Mouse (Mus musculus): Measurements from ENCODE around the gene Ier3. TPM values are rescaled to one million over a fixed set of nuclear protein-coding genes. Genes with fewer than 3 reads are reported as not detected.
"Not testable (repeated sequence)": the region's sequence is repeated elsewhere in the genome, so short reads cannot be mapped to it uniquely, and the experiment has no call there.

Gene Ier3
- total RNA-seq, 2 experiments from 2014 or later: 11.3 to 14.9 TPM

DNA sequence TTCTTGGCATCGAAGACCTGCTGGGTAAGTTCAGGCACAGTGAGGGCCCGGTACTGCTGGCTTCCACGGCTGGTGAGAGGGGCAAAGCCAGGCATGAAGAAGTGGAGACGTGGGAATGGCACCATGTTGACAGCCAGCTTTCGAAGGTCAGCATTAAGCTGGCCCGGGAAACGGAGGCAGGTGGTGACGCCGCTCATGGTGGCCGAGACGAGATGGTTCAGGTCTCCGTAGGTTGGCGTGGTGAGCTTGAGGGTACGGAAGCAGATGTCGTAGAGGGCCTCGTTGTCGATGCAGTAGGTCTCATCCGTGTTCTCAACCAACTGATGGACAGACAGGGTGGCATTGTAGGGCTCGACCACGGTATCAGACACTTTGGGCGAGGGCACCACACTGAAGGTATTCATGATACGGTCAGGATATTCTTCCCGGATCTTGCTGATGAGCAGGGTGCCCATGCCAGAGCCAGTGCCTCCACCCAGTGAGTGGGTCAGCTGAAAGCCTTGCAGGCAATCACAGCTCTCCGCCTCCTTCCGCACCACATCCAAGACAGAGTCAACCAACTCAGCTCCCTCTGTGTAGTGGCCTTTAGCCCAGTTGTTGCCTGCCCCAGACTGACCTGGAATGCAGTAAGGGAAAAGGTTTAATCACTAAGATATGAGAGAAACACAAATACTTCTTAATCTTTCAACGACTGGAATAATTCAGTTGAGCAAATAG lies 14.1 kb downstream of the Ier3 start:
- DNase-seq (ENCODE audit: low spot score in 2 of 2): no peak

DNA sequence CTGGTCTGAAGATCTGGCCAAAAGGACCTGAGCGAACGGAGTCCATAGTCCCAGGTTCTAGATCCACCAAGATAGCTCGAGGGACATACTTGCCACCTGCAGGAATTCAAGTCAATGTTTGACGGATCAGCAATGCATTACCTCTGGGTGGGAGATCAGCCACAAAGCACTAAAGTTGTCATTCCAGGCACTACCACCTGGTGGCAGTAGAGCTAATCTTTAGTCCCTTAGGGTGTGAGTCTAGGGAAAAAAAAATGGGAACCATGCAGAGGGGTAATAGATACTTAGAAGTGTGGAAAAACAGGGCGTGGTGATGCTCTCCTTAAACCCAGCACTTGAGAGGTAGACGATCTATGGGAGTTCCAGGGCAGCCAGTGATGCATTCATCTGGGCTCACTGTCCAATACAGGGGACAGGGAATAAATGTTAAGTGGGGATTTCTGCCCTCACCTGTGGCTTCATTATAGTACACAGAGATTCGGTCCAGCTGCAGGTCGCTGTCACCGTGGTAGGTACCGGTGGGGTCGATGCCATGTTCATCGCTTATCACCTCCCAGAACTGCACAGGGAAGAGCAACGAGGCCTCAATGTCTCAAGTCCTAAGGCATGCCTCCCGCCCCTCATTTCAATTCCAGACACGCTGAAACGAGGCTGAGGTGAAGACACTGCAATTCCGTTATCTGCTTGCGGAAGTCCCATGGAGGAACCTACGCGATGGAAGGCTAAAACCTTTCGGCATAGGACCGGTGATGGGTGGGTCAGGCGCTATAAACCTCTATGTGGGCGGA lies 14.9 kb downstream of the Ier3 start:
- peak; percentile 48 to 55 for DNase-seq (ENCODE audit: low spot score in 2 of 2)

DNA sequence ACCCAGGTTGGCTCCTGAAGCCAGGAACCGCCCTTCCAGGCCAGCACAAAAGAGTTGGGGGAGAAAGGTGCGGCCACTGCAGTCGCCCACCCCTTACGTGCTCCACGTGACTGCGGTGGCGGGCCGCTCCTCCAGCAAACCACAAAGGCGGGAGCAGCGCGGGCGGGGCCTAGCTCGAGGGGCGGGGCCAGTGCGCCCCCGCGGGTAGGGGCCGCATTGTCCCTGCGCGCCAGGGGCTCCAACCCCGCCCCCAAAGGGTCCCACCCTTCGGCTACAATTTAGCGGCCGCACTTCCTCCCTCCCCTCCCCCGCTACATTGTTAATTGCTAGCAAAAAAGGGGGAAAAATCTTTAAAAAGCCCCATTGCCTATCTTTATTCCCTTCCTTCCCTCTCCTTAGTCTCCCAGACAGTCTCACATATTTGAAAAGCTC lies 15.5 kb downstream of the Ier3 start:
- peak; percentile 67 to 73 for DNase-seq (ENCODE audit: low spot score in 2 of 2)

DNA sequence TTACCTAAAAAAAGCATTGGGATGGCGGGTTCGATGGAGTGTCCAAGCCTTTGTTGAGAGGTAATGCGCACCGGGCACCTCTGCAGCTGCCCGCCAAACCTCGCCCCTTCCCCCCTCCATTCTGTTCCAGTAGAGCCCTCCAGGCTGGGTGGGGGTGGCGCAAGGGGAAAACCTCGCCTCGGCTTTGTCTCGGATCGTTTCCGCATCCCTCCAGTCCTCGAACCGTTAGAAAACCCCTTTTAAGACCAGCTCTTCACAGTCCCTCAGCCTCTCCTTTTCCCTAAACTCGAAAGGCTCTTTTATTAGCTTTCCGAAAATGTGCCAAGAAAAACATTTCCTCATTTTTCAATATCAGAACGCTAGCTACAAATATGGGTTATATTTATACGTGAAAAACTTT lies 16.0 kb downstream of the Ier3 start:
- no peak for DNase-seq (ENCODE audit: low spot score in 2 of 2)

- DNase-seq (ENCODE audit: low spot score in 2 of 2): peak; percentile 83 to 88
These were observed 16.6 kb downstream of the Ier3 start, which contains the start of gene Tubb5 for GRCm38 (mm10) chr17:35838122-35838544. TSS of gene Tubb5 (minus strand) at chr17:35838306.

DNA sequence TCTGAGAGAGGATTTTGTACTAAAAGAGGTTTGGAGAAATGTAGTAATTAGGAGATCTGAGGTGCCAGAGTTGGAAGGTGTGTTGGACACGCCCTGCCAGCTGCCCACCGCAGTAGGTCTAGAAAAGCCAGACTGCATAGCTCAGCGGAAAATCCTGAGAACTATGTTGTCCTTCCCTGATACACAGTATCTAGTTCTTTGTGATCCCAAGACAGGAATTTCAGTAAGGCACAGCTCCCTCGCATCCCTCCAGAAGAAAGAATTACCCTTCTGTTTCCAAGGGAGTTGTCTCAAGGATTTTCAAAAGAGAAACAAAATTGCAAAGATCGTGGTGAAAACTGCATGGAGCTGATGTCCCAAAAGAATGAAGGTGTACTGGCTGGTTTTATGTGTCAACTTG lies 17.1 kb downstream of the Ier3 start:
- DNase-seq (ENCODE audit: low spot score in 2 of 2): no peak

DNA sequence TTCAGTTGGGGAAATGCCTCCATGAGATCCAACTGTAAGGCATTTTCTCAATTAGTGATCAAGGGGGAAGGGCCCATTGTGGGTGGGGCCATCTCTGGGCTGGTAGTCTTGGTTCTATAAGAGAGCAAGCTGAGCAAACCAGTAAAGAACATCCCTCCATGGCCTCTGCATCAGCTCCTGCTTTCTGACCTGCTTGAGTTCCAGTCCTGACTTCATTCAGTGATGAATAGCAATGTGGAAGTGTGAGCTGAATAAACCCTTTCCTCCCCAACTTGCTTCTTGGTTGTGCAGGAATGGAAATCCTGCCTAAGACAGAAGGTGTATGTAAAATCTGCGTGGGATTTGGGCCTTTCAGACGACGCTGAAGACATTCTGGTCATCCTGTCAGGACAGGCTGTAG lies 17.5 kb downstream of the Ier3 start:
- not testable (repeated sequence) for DNase-seq (ENCODE audit: low spot score in 2 of 2)

DNA sequence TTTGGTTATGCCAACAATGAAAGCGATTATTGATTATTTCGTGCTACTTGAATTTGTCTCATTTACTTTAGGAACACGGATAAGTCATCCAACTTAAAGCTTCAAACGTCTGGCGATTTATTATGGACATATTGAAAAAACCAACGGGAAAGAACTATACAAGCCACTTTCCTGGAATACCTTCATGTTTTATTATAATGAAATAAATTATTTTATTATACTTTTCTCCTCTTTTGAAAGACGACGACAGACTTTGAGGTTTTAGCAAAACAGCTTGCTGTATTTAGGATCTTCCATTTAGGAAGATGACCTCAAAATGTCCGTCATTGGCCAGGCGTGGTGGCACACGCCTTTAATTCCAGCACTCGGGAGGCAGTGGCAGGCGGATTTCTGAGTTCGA lies 19.1 kb downstream of the Ier3 start:
- DNase-seq (ENCODE audit: low spot score in 2 of 2): no peak

- DNase-seq (ENCODE audit: low spot score in 2 of 2): peak; percentile 86 to 98
These were observed 19.8 kb downstream of the Ier3 start, which contains the start of gene Mdc1 for GRCm38 (mm10) chr17:35841076-35841950. TSS of gene Mdc1 (plus strand) at chr17:35841515.

DNA sequence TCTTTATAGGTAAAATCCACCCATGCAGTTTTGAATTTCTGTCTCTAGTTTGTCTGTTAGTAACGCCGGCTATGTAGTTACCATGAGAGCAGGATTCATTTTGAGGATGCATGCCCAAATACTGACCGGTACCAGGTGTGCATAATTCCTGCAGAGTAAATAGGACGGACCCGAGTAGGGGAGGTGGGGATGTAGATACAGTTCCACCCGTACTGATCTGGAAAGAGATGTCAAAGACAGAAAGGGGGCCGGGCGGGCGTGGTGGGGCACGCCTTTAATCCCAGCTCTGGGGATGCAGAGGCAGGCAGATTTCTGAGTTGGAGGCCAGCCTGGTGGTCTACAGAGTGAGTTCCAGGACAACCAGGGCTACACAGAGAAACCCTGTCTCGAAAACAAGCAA lies 20.5 kb downstream of the Ier3 start:
- DNase-seq (ENCODE audit: low spot score in 2 of 2): no peak

GRCm38 (mm10) chr17:35843514-35843913 lies 22.0 kb downstream of the Ier3 start:
- DNase-seq (ENCODE audit: low spot score in 2 of 2): no peak

DNA sequence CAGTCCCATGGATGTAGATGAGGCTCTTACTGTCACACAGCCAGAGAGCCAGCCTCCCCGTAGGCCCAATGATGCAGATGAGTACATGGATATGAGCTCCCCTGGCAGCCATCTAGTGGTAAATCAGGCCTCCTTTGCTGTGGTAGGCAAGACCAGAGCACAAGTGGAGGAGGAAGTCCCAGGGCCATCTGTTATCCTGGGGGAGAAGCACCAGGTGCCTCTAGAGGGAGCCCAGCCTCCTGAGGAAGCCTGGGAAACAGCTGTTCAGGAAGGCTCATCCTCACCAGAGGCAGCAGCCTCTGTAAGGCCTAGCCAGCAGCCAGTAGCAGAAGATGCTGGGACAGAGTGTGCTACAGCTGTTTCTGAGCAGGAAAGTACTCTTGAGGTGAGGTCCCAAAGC lies 26.6 kb downstream of the Ier3 start:
- DNase-seq (ENCODE audit: low spot score in 2 of 2): no peak

DNA sequence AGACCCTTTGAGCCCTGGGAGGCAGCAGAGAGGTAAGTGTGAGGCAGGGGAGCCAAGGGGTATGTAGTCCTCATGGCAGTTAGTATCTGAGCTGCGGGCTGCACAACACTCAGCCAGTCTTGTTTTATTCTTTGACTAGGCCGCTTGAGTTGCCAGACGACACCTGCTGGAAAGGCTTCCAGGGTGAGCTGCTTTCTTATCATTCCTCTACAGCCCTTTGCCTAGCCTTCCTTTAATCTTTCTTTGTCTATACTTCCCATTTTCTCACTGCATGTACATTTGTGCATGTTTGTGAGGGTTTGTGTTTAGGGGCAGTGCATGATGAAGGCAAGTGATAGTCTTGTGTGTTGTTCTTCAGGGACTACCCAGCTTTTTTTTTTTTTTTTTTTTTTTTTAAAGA lies 29.5 kb downstream of the Ier3 start:
- DNase-seq (ENCODE audit: low spot score in 2 of 2): no peak

DNA sequence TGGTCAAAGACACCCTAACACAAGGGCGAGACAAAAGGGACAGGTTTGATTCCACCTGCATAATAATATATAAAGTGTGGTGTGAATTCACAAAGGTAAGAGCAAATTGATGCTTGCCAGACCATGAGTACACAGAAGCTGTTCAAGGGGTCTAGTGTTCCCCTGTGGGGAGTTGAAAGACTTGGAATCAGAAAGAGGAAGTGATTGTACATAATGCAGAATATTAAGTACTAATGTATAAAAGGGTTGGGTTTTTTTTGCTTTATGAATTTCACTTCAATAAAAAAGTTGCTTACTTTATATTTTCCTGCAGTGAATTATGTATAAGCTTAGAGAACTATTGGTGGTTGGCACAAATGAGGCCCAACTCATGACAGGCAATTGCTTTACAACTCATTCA lies 37.9 kb downstream of the Ier3 start:
- no peak for DNase-seq (ENCODE audit: low spot score in 2 of 2)

- DNase-seq (ENCODE audit: low spot score in 2 of 2): no peak
These were observed 38.4 kb downstream of the Ier3 start for GRCm38 (mm10) chr17:35859835-35860234.

DNA sequence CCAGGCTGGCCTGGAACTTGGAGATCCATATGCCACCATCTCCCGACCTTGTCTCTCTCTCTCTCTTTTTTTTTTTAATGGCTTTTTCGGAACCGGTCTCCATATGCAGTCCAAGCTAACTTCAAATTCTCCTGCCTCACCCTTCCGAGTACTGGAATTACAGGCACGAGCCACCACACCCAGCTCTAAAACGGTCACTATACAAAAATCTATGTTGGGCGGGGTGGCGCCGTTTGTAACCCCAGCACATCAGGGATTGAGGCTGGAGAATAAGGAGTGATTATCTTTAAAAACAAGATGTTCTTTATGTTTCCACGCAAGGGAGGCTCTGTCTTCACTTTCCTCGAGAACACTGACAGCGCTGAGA lies 39.3 kb downstream of the Ier3 start:
- DNase-seq (ENCODE audit: low spot score in 2 of 2): no peak

DNA sequence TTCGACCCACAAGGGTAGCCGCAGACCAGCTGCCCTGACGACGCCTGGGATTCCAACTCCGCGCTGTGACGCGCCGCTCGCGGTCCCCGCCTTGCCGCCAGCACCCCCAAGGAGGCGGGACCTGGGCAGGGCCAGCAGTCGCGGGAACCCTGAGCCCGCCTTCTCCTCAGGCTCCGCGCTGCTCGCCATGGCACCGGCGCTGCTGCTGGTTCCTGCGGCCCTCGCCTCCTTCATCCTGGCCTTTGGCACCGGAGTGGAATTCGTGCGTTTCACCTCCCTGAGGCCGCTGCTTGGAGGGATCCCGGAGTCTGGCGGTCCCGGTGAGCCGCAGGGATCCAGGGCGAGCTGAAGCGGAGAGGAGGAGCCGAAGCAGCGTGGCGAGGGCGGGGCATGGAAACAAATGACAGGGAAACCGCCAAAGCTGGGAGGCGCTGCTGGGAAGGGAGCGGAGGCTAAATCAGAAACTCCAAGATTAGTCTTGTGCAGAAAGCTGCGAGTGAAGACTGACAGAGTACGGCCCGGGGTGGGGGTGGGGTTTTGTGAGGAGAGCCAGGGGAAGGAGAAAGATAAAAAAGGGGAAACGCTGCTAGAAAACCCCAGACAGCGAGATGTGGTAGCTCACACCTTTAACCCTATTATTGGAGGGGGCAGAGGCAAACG lies 39.8 kb downstream of the Ier3 start, which contains the start of gene Nrm:
Nrm (plus strand) TSS at position 121 of the 660 bp plus-strand sequence.
- DNase-seq (ENCODE audit: low spot score in 2 of 2): peak; percentile 74 to 85

DNA sequence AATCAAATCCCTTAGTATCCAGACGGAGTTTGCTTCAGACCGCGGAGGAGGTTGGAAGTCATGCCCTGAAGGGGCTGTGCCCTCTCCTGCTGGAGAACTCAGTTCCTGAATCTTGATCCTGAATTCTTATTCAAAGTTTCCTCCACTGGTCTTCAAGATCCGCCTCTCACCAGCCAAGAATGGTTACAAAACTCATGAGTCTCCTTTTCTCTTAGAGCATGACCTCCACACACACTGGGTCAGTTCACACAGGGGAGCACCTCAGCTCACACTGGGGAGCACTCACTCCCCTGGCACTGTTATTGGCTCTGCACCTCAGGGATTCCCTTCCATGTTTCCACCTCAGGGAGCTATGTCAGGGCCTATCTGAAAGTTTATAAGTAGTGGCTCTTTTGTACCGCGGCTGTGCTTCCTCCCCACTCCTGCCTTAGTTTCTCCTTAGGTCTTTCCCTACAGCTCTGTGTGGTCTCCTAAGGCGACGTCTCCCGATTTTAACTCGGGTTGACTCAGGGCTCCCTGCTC lies 43.4 kb downstream of the Ier3 start:
- no peak for DNase-seq (ENCODE audit: low spot score in 2 of 2)

GRCm38 (mm10) chr17:35865481-35866280 lies 44.2 kb downstream of the Ier3 start, which contains the start of gene Ppp1r18:
TSS of gene Ppp1r18 (plus strand) at chr17:35865593.
- DNase-seq (ENCODE audit: low spot score in 2 of 2): peak in 1 of 2 experiments; percentile 55
